Mouse (Mus musculus) embryo, embryonic 11 days (tissue): ENCODE results near the gene Pter.
A peak's percentile ranks its signal among the peaks of the same experiment; 100 is the strongest.

Experiments used
- DNase-seq: peaks from one replicate; pipeline ENCODE4 v3.0.0-alpha.2; 2015

Gene Pter

GRCm38 (mm10) chr2:13009261-13009972 is 85.6 kb downstream of the Pter start:
- peak; percentile 40 for DNase-seq

DNA sequence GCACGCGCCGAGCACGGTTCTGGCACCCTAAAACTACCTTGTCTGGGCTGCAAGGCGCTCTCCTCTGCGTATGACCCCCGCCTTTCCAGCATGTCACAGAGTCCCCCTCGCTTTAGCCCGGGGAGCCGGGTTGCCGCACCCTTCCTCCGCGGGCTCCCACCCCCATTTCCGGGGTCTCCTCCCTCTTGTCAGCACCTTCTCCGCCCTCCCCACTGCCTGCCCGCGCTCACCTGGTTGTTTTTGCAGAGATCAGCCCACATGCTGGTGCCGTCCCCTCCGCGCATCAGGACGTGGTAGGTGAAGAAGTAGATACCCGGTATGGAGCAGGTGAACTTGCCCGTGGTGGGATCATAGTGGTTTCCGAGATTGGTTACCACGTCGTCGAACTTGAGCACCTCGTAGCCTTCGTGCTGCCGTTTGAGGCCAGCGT is 86.2 kb downstream of the Pter start:
- DNase-seq, result no peak

DNA sequence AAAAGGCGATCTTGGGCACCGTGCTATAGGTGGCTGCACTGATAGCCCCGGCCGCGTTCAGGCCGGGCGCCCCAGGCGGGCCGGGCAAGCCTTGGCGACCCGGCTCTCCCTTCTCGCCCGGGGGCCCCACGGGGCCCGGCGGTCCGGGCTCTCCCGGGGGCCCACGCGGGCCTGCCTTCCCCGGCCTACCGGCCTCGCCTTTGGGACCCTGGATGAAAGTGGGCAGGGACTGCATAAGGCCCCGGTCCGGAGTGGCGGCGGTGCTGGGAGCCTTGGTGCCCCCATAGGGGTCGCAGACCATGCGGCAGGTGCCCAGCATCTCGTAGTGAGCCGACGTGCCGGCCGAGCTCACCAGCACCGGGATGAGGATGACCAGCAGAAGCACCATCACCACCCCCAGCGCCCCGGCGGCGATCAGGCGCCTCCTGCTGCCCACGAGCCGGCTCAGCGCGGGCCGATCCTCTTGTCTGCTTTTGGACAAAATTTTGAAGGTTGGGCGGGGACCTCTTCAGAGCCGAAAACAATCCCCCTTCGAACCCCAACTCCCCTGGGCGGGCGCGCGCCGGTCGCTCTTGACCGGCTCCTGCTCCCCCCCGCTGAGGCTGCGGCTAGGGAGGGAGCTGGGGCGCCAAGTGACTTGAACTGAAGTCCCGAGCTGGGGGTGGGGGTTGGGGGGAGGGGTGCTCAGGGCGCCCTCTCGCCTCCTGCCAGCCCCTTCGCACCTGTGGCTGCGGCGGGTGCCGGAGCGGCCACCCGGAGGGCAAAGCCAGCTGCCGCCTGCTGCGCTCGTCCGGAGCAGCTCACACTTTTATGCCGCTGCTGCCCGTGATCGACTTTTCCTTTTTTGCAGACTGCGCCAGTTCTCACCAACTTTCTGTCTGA is 86.9 kb downstream of the Pter start:
- peak; percentile 63 for DNase-seq

GRCm38 (mm10) chr2:13011472-13011871 is 87.6 kb downstream of the Pter start, which contains the start of gene C1ql3:
Gene C1ql3, minus strand, starts transcription at chr2:13011806.
- peak; percentile 44 for DNase-seq

DNA sequence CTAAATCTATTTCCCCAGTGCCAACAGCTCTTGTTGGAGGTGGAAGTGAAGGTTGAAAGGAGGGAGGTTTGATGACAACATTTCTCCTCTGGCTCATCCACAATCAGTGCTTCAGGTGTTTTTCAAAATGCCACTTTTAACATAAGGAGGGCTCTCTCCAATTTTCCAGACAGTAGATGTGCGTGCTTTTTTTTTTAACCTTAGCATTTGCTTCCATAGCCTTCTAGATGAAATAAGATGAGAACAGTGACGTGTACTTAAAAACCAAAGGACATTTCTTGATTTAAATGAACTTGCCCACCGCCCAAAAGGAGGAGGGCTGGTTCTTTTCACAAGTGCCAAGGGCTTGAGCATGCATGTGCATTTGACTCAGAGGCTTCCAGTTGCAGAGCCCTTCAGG is 88.1 kb downstream of the Pter start:
- DNase-seq, result no peak

GRCm38 (mm10) chr2:13018382-13018781 is 94.5 kb downstream of the Pter start:
- no peak for DNase-seq

- no peak for DNase-seq
Measured at GRCm38 (mm10) chr2:13018861-13019260, 95.0 kb downstream of the Pter start.

DNA sequence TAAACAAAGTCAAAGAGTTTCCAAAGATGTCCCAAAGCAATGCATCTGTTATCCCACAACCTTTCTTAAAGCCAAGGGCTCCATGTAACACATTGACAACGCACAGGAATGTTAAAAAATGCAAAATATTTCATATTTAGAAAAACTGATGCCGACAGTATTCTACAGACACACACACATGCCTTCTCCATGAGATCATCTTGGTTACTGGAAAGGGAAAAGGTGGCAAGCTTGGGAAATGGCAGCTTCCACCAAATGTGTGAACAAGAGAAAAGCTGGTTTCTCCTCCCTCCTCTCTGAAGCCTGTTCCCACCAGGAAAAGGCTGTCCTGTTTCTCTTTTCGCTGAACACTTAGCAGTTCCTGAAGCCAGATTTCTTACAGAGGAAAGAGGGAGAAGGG is 114.9 kb downstream of the Pter start:
- no peak for DNase-seq

- DNase-seq, result no peak
Measured at GRCm38 (mm10) chr2:13039785-13040184, 115.9 kb downstream of the Pter start.

DNA sequence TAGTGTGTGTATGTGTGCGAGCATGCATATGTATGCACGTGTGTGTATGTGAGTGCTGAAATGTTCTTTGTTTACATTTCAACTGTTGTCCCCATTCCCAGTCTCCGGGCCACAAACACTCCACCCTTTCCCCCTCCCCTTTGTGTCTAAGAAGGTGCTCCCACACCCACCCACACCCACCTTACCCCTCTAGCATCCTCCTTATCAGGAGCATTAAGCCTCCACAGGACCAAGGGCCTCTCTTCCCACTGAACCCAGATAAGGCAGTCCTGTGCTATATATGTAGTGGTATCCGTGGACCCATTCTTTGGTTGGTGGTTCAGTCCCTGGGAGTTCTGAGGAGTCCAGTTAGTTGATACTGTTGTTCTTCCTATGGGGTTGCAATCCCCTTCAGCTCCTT is 120.7 kb downstream of the Pter start:
- no peak for DNase-seq

GRCm38 (mm10) chr2:13048649-13049048 is 124.8 kb downstream of the Pter start:
- DNase-seq, result no peak
